Mouse (Mus musculus): ENCODE measurements around the gene Gm31371. TPM values are rescaled to one million over a fixed set of nuclear protein-coding genes. Genes with fewer than 3 reads are reported as not detected.
"Not testable (repeated sequence)": the region's sequence is repeated elsewhere in the genome, so short reads cannot be mapped to it uniquely, and the experiment has no call there.

The Gm31371 gene
- total RNA-seq (2012; rRNA removed): 0.13 TPM in 1 of 2 replicates, not detected in the other

DNA sequence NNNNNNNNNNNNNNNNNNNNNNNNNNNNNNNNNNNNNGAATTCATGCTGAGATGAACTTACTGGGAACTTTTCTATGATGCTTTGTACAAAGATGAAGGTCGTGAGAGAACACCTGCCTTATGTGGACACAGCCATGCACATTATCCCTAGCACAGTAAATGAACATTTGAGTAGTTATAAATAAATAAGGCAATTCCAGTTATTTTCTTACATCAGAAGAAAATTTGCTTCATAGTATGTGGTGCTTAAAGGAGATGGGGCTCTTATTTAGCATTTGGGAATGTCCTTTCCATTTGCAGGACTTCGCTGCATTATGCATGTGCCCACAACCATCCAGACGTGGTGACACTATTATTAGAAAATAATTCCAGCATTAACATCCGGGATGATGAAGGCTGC, at the start of gene Gm31371:
TSS of gene Gm31371 (plus strand) at position 301 of the 400 bp plus-strand sequence.
- in situ Hi-C loops (cut with MboI; ENCODE audit: low sequenced_read_pairs in 2 of 2, unreplicated experiment in 2 of 2); H3K9ac ChIP-seq (ENCODE audit: insufficient read depth, low read depth, low read length, poor library complexity, severe bottlenecking); H3K27ac ChIP-seq (ENCODE audit: insufficient read depth, low read depth, low read length, poor library complexity, severe bottlenecking); H3K4me1 ChIP-seq (ENCODE audit: control insufficient read depth in 2 of 2, insufficient read depth in 2 of 2, low read length in 2 of 2, poor library complexity in 1 of 2); H3K4me3 ChIP-seq (ENCODE audit: insufficient read depth in 1 of 2, low read depth in 1 of 2, low read length in 2 of 2, poor library complexity in 1 of 2, severe bottlenecking in 1 of 2); DNase-seq (ENCODE audit: low read depth, low spot score); H3K36me3 ChIP-seq (ENCODE audit: control insufficient read depth, insufficient read depth, low read length, poor library complexity, severe bottlenecking); H3K9me3 ChIP-seq (ENCODE audit: control insufficient read depth, insufficient read depth, low read depth, low read length): not testable (repeated sequence)

DNA sequence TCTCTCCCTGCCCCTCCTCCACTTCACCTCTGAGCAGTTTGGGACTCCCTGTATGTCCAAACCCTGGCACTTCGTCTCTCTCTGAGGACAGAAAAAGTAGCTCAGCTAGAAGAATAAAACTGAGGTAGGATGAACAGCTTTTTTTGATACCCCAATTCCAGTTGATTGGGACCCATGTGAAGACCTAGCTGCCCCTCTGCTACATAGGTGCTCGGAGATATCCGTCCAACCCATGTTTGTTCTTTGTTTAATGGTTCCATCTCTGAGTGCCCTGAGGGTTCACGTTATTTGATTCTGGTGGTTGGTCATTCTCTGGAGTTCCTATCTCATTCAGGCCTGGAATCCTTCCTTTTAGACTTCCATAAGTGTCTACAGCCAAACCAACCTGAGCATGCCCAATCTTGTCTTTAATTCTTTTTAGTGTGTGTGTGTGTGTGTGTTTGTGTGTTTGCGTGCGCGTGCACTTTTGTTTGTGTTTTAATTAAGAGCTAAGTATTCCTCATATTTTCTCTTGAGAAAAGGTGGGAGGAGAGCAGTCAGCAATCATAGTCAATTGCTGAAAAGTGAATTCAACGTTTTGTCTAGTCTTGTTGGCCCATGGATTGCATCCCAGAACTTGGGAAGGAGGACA, 3.3 kb downstream of the Gm31371 start:
- H3K9me3 ChIP-seq (ENCODE audit: control insufficient read depth, insufficient read depth, low read depth, low read length); H3K9ac ChIP-seq (ENCODE audit: insufficient read depth, low read depth, low read length, poor library complexity, severe bottlenecking); DNase-seq (ENCODE audit: low read depth, low spot score); H3K4me3 ChIP-seq (ENCODE audit: insufficient read depth in 1 of 2, low read depth in 1 of 2, low read length in 2 of 2, poor library complexity in 1 of 2, severe bottlenecking in 1 of 2); H3K4me1 ChIP-seq (ENCODE audit: control insufficient read depth in 2 of 2, insufficient read depth in 2 of 2, low read length in 2 of 2, poor library complexity in 1 of 2); H3K36me3 ChIP-seq (ENCODE audit: control insufficient read depth, insufficient read depth, low read length, poor library complexity, severe bottlenecking); in situ Hi-C loops (cut with MboI; ENCODE audit: low sequenced_read_pairs in 2 of 2, unreplicated experiment in 2 of 2); H3K27ac ChIP-seq (ENCODE audit: insufficient read depth, low read depth, low read length, poor library complexity, severe bottlenecking): not testable (repeated sequence)

- H3K4me1 ChIP-seq (ENCODE audit: control insufficient read depth in 2 of 2, insufficient read depth in 2 of 2, low read length in 2 of 2, poor library complexity in 1 of 2); DNase-seq (ENCODE audit: low read depth, low spot score); H3K4me3 ChIP-seq (ENCODE audit: insufficient read depth in 1 of 2, low read depth in 1 of 2, low read length in 2 of 2, poor library complexity in 1 of 2, severe bottlenecking in 1 of 2); H3K27ac ChIP-seq (ENCODE audit: insufficient read depth, low read depth, low read length, poor library complexity, severe bottlenecking); in situ Hi-C loops (cut with MboI; ENCODE audit: low sequenced_read_pairs in 2 of 2, unreplicated experiment in 2 of 2); H3K36me3 ChIP-seq (ENCODE audit: control insufficient read depth, insufficient read depth, low read length, poor library complexity, severe bottlenecking); H3K9me3 ChIP-seq (ENCODE audit: control insufficient read depth, insufficient read depth, low read depth, low read length); H3K9ac ChIP-seq (ENCODE audit: insufficient read depth, low read depth, low read length, poor library complexity, severe bottlenecking): not testable (repeated sequence)
These were observed 5.7 kb downstream of the Gm31371 start for GRCm38 (mm10) chr8:19908841-19909321.

- H3K27ac ChIP-seq (ENCODE audit: insufficient read depth, low read depth, low read length, poor library complexity, severe bottlenecking); in situ Hi-C loops (cut with MboI; ENCODE audit: low sequenced_read_pairs in 2 of 2, unreplicated experiment in 2 of 2); H3K9ac ChIP-seq (ENCODE audit: insufficient read depth, low read depth, low read length, poor library complexity, severe bottlenecking): not testable (repeated sequence)
These were observed 15.9 kb downstream of the Gm31371 start for GRCm38 (mm10) chr8:19919086-19919485.

GRCm38 (mm10) chr8:19934274-19934673, 31.1 kb downstream of the Gm31371 start:
- in situ Hi-C loops (cut with MboI; ENCODE audit: low sequenced_read_pairs in 2 of 2, unreplicated experiment in 2 of 2); H3K27ac ChIP-seq (ENCODE audit: insufficient read depth, low read depth, low read length, poor library complexity, severe bottlenecking); H3K36me3 ChIP-seq (ENCODE audit: control insufficient read depth, insufficient read depth, low read length, poor library complexity, severe bottlenecking); H3K4me3 ChIP-seq (ENCODE audit: insufficient read depth in 1 of 2, low read depth in 1 of 2, low read length in 2 of 2, poor library complexity in 1 of 2, severe bottlenecking in 1 of 2); H3K9me3 ChIP-seq (ENCODE audit: control insufficient read depth, insufficient read depth, low read depth, low read length); H3K9ac ChIP-seq (ENCODE audit: insufficient read depth, low read depth, low read length, poor library complexity, severe bottlenecking); H3K4me1 ChIP-seq (ENCODE audit: control insufficient read depth in 2 of 2, insufficient read depth in 2 of 2, low read length in 2 of 2, poor library complexity in 1 of 2); DNase-seq (ENCODE audit: low read depth, low spot score): not testable (repeated sequence)

More at GRCm38 (mm10) chr8:19919086-19919485, 15.9 kb downstream of the Gm31371 start:
- H3K36me3 ChIP-seq (ENCODE audit: control insufficient read depth, insufficient read depth, low read length, poor library complexity, severe bottlenecking); DNase-seq (ENCODE audit: low read depth, low spot score); H3K4me3 ChIP-seq (ENCODE audit: insufficient read depth in 1 of 2, low read depth in 1 of 2, low read length in 2 of 2, poor library complexity in 1 of 2, severe bottlenecking in 1 of 2); H3K4me1 ChIP-seq (ENCODE audit: control insufficient read depth in 2 of 2, insufficient read depth in 2 of 2, low read length in 2 of 2, poor library complexity in 1 of 2); H3K9me3 ChIP-seq (ENCODE audit: control insufficient read depth, insufficient read depth, low read depth, low read length): not testable (repeated sequence)

- H3K27ac ChIP-seq (ENCODE audit: insufficient read depth, low read depth, low read length, poor library complexity, severe bottlenecking); H3K4me1 ChIP-seq (ENCODE audit: control insufficient read depth in 2 of 2, insufficient read depth in 2 of 2, low read length in 2 of 2, poor library complexity in 1 of 2); DNase-seq (ENCODE audit: low read depth, low spot score); H3K9me3 ChIP-seq (ENCODE audit: control insufficient read depth, insufficient read depth, low read depth, low read length); in situ Hi-C loops (cut with MboI; ENCODE audit: low sequenced_read_pairs in 2 of 2, unreplicated experiment in 2 of 2); H3K36me3 ChIP-seq (ENCODE audit: control insufficient read depth, insufficient read depth, low read length, poor library complexity, severe bottlenecking); H3K4me3 ChIP-seq (ENCODE audit: insufficient read depth in 1 of 2, low read depth in 1 of 2, low read length in 2 of 2, poor library complexity in 1 of 2, severe bottlenecking in 1 of 2); H3K9ac ChIP-seq (ENCODE audit: insufficient read depth, low read depth, low read length, poor library complexity, severe bottlenecking): not testable (repeated sequence)
These were observed 32.4 kb downstream of the Gm31371 start for GRCm38 (mm10) chr8:19935541-19936030.
